Mouse (Mus musculus) 3134 (cell line): ENCODE measurements around the gene Hist1h4d.

ENCODE experiments used
- DNase-seq: peaks from one replicate; pipeline ENCODE4 v3.0.0-alpha.2; 2011; ENCODE audit warnings: low spot score; ENCODE audit not compliant: insufficient read length; ENCODE audit errors: extremely low read depth

Gene Hist1h4d

GRCm38 (mm10) chr13:23572218-23573033 lies 9.0 kb upstream of the Hist1h4d start:
- DNase-seq, result peak; percentile 48

- DNase-seq, result peak; percentile 61
Measured at GRCm38 (mm10) chr13:23573034-23573897, 8.1 kb upstream of the Hist1h4d start.

- DNase-seq, result peak; percentile 95
Measured at GRCm38 (mm10) chr13:23573898-23574524, 7.4 kb upstream of the Hist1h4d start, which contains the start of the genes Hist1h2bf and Hist1h2ad. Gene Hist1h2bf, minus strand, starts transcription at chr13:23574196. Gene Hist1h2ad, plus strand, starts transcription at chr13:23574381.

- DNase-seq, result peak; percentile 75
Measured at GRCm38 (mm10) chr13:23574546-23575170, 6.7 kb upstream of the Hist1h4d start.

GRCm38 (mm10) chr13:23575271-23575851 lies 6.0 kb upstream of the Hist1h4d start, which contains the start of gene Hist1h3d:
Gene Hist1h3d, plus strand, starts transcription at chr13:23575763.
- peak; percentile 88 for DNase-seq

GRCm38 (mm10) chr13:23575864-23576313 lies 5.5 kb upstream of the Hist1h4d start:
- DNase-seq, result peak; percentile 78

GRCm38 (mm10) chr13:23576351-23576881 lies 5.0 kb upstream of the Hist1h4d start:
- peak; percentile 53 for DNase-seq

- peak; percentile 48 for DNase-seq
Measured at GRCm38 (mm10) chr13:23576906-23577639, 4.3 kb upstream of the Hist1h4d start.

GRCm38 (mm10) chr13:23577835-23578234 lies 3.6 kb upstream of the Hist1h4d start:
- peak; percentile 18 for DNase-seq

- peak; percentile 58 for DNase-seq
Measured at GRCm38 (mm10) chr13:23582219-23583056, 1.0 kb downstream of the Hist1h4d start.

GRCm38 (mm10) chr13:23583387-23584068 lies 2.1 kb downstream of the Hist1h4d start:
- peak; percentile 41 for DNase-seq

GRCm38 (mm10) chr13:23584331-23584730 lies 2.9 kb downstream of the Hist1h4d start:
- DNase-seq, result peak; percentile 35

GRCm38 (mm10) chr13:23585029-23585441 lies 3.6 kb downstream of the Hist1h4d start:
- DNase-seq, result peak; percentile 68

- peak; percentile 90 for DNase-seq
Measured at GRCm38 (mm10) chr13:23585442-23586098, 4.2 kb downstream of the Hist1h4d start.

GRCm38 (mm10) chr13:23586099-23586939 lies 4.9 kb downstream of the Hist1h4d start:
- no peak for DNase-seq

- DNase-seq, result peak; percentile 45
Measured at GRCm38 (mm10) chr13:23586940-23587225, 5.5 kb downstream of the Hist1h4d start.
